Mouse (Mus musculus) urinary bladder, postnatal 0 days (tissue): Measurements from ENCODE around the gene Npdc1. TPM values are rescaled to one million over a fixed set of nuclear protein-coding genes. Genes with fewer than 3 reads are reported as not detected.

Experiments used
- microRNA-seq: library from miRNA; unstranded; fragments of <30 nt; microRNA quantifications from one replicate; pipeline ENCODE4, GENCODE M21; 2016
- polyA plus RNA-seq: library from polyadenylated mRNA; unstranded; fragments of >200 nt; fragmentation: Nextera tagmentation; extraction: Ambion mirVana; gene quantifications from 2 replicates; pipeline ENCODE4 v1.2.1, GENCODE M21; 2015

Npdc1 gene
- 58.9 and 59.9 TPM in 2 replicates for polyA plus RNA-seq

GRCm38 (mm10) chr2:25399051-25399450 lies at the start of gene Npdc1:
TSS of gene Npdc1 (plus strand) at chr2:25399351.

GRCm38 (mm10) chr2:25356208-25357079 lies 42.7 kb upstream of the Npdc1 start, which contains the start of gene Dpp7:
TSS of gene Dpp7 (minus strand) at chr2:25356359.

DNA sequence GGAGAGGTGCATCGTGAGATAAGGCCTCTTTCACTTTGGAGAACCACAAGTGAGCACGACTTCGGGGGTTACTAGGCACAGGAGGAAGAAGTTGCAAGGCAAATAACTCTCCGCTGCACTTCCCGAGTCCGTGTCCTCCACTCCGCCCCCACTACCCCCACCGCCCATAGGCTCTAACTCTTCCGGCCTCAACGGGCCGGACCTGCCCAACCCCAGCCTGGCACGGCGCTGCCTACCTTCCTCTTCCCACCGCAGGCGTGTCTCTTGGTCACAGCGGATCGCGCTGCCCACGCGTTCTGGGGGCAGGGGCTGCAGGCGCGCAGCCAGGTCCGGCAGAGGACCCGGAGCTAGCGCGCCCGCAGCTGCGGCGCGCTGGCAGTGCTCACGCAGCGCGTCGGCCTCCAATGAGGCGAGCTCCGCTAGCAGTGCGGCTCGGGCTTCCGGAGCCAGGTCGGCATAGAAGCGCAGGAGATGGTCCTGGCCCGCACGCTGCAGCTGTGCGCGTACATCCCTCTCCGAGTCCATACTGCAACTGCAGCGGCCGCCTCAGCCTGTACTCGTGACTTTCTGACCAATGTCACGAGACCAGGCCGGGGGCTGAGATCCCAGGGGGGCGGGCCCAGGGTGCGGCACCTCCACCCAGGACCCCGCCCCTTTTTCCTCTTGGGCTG lies 33.9 kb upstream of the Npdc1 start, which contains the start of gene Uap1l1:
Gene Uap1l1 (minus strand): TSS at position 592 of the 671 bp plus-strand sequence.

GRCm38 (mm10) chr2:25371764-25372643 lies 27.1 kb upstream of the Npdc1 start, which contains the start of gene Sapcd2:
TSS of gene Sapcd2 (plus strand) at chr2:25372321.

DNA sequence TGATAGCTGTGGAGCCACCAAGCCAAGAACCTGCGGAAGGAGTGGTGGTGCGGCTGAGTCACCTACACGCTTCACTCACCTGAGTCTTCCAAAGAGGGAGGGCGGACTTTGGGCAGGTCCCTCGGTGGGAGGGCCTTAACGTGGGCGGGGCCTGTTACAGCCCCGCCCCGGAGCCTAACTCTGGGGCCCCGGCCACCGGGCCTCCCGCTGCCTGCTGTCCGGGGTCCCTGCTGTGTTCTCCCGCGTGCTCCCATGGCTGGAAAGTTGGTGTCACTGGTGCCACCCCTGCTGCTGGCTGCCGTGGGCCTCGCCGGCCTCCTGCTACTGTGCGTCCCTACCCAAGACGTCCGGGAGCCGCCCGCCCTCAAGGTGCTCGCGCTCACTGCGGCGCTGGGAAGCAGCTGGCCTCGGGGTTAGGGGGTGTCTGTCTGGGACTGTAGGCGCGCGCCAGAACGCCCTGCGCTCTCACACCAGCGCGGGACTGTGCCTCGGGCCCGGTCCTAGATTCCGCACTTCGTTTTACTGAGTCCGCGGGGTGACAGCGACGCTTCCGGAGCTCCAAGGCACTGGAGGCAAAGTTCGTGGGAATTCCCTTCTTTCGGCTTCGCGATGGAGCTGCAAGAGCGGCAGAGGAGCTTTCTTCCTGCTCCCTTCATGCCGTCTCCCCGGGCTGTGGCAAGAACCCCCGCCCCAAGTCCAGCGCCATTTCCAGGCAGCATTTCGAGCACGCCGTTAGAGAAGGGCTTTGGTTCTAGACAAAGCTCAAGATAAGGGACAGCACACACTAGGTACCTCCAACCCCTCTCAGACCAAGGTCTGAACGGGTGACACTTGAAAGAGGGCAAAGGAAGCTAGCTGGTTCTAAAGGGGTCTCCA lies 3.2 kb upstream of the Npdc1 start, which contains the start of gene Entpd2:
Gene Entpd2 (plus strand): TSS at position 154 of the 876 bp plus-strand sequence.

GRCm38 (mm10) chr2:25422587-25423410 lies 23.6 kb downstream of the Npdc1 start, which contains the start of gene Fut7:
TSS of gene Fut7 (plus strand) at chr2:25423267.

DNA sequence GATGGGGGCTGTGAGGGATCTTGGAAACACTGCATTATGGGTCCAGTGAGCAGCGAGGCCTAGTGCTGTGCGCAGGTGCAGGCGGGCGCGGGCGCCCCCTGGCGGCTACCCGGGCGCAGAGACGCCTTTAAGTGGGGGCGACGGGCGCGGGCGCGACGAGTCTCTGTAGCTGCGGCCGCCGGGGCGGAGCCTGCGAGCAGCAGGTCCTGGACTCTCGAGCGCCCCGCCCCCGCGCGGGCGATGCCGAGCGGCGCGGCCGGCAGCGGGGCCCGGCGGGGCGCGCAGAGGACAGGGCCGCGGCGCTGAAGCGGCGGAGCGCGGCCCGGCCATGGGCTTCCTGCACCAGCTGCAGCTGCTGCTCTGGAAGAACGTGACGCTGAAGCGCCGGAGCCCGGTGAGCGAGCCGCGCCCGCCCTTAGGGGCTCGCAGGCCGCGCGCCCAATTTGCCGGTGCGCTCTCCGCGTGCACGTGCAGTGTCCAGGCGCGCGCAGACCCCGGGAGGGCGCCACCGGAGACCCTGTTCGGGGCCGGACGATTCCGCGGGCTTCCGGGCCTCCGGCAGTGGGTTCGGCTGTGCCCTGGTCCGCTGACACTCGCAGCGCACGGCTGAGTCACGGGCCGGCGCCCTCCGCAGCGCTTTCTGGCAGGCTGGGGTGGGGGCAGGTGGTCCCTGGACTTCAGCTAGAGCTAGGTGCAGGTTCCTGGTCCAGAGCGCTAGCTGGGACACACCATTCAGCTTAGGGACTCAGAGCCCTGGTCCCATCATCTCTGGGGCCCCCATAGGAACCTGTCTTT lies 29.5 kb downstream of the Npdc1 start, which contains the start of gene Abca2:
Gene Abca2 (plus strand): TSS at position 262 of the 795 bp plus-strand sequence.

GRCm38 (mm10) chr2:25456205-25456953 lies 57.2 kb downstream of the Npdc1 start, which contains the start of gene Clic3:
TSS of gene Clic3 (plus strand) at chr2:25456838.

Small RNA genes within 50 kb of the gene (microRNA-seq; reads per million reads assigned to microRNA genes)
- gene Mir3087, result not detected

Other genes with a start within 250 kb of the Npdc1 start
- 11.0 and 13.9 TPM in 2 replicates for gene Nrarp, start 218.6 kb upstream of the Npdc1 start, polyA plus RNA-seq
- gene Tor4a, start 202.5 kb upstream of the Npdc1 start, polyA plus RNA-seq, result 11.9 and 14.0 TPM in 2 replicates
- gene Nelfb, start 187.9 kb upstream of the Npdc1 start, polyA plus RNA-seq, result 52.2 and 57.0 TPM in 2 replicates
- gene Stpg3, start 184.7 kb upstream of the Npdc1 start, polyA plus RNA-seq, result not detected in 2 replicates
- gene Fam166a, start 180.6 kb upstream of the Npdc1 start, polyA plus RNA-seq, result not detected in 2 replicates
- gene Tubb4b, start 174.6 kb upstream of the Npdc1 start, polyA plus RNA-seq, result 397 and 469 TPM in 2 replicates
- not detected in 2 replicates for gene Slc34a3, start 165.0 kb upstream of the Npdc1 start, polyA plus RNA-seq
- 0.10 TPM in 1 of 2 replicates, not detected in the other for gene Rnf224, start 162.6 kb upstream of the Npdc1 start, polyA plus RNA-seq
- 6.1 and 6.2 TPM in 2 replicates for gene Rnf208, start 157.1 kb upstream of the Npdc1 start, polyA plus RNA-seq
- gene Cysrt1, start 156.9 kb upstream of the Npdc1 start, polyA plus RNA-seq, result 10.0 and 10.6 TPM in 2 replicates
- 7.6 and 8.0 TPM in 2 replicates for gene AL732309.1, start 152.5 kb upstream of the Npdc1 start, polyA plus RNA-seq
- 35.6 and 37.6 TPM in 2 replicates for gene Tmem203, start 143.9 kb upstream of the Npdc1 start, polyA plus RNA-seq
- 6.5 and 7.2 TPM in 2 replicates for gene Tprn, start 136.7 kb upstream of the Npdc1 start, polyA plus RNA-seq
- gene Ssna1, start 126.9 kb upstream of the Npdc1 start, polyA plus RNA-seq, result 137 and 141 TPM in 2 replicates
- 88.7 and 91.4 TPM in 2 replicates for gene Anapc2, start 126.9 kb upstream of the Npdc1 start, polyA plus RNA-seq
- gene Tmem210, start 111.2 kb upstream of the Npdc1 start, polyA plus RNA-seq, result not detected in 2 replicates
- 0.97 and 0.98 TPM in 2 replicates for gene Lrrc26, start 109.4 kb upstream of the Npdc1 start, polyA plus RNA-seq
- 2.3 and 3.2 TPM in 2 replicates for gene Grin1, start 80.2 kb upstream of the Npdc1 start, polyA plus RNA-seq
- 32.5 and 37.0 TPM in 2 replicates for gene Man1b1, start 67.0 kb upstream of the Npdc1 start, polyA plus RNA-seq
- gene Dpp7, start 43.0 kb upstream of the Npdc1 start, polyA plus RNA-seq, result 13.1 and 14.8 TPM in 2 replicates
- 34.1 and 37.0 TPM in 2 replicates for gene Uap1l1, start 33.7 kb upstream of the Npdc1 start, polyA plus RNA-seq
- 5.6 and 5.9 TPM in 2 replicates for gene Sapcd2, start 27.0 kb upstream of the Npdc1 start, polyA plus RNA-seq
- gene Entpd2, start 3.5 kb upstream of the Npdc1 start, polyA plus RNA-seq, result 38.2 and 39.1 TPM in 2 replicates
- 0.08 TPM in 1 of 2 replicates, not detected in the other for gene Fut7, start 23.9 kb downstream of the Npdc1 start, polyA plus RNA-seq
- 1.5 and 1.6 TPM in 2 replicates for gene Abca2, start 29.4 kb downstream of the Npdc1 start, polyA plus RNA-seq
- gene Clic3, start 57.5 kb downstream of the Npdc1 start, polyA plus RNA-seq, result 10.4 and 12.0 TPM in 2 replicates
- gene Paxx, start 61.7 kb downstream of the Npdc1 start, polyA plus RNA-seq, result 34.9 and 35.2 TPM in 2 replicates
- 0.47 and 0.68 TPM in 2 replicates for gene Ptgds, start 70.7 kb downstream of the Npdc1 start, polyA plus RNA-seq
- not detected in 2 replicates for gene Lcn12, start 94.6 kb downstream of the Npdc1 start, polyA plus RNA-seq
- gene Fbxw5, start 101.4 kb downstream of the Npdc1 start, polyA plus RNA-seq, result 68.9 and 70.0 TPM in 2 replicates
- gene C8g, start 102.4 kb downstream of the Npdc1 start, polyA plus RNA-seq, result 1.8 and 3.6 TPM in 2 replicates
- 15.1 and 15.8 TPM in 2 replicates for gene Traf2, start 147.6 kb downstream of the Npdc1 start, polyA plus RNA-seq
- gene Edf1, start 158.5 kb downstream of the Npdc1 start, polyA plus RNA-seq, result 285 and 297 TPM in 2 replicates
- gene Mamdc4, start 175.5 kb downstream of the Npdc1 start, polyA plus RNA-seq, result 0.19 and 1.1 TPM in 2 replicates
- 78.4 and 95.7 TPM in 2 replicates for gene Phpt1, start 175.9 kb downstream of the Npdc1 start, polyA plus RNA-seq
- gene Ajm1, start 182.4 kb downstream of the Npdc1 start, polyA plus RNA-seq, result 0.05 TPM in 1 of 2 replicates, not detected in the other
- 31.5 and 33.2 TPM in 2 replicates for gene Rabl6, start 209.2 kb downstream of the Npdc1 start, polyA plus RNA-seq
- 0.23 and 0.37 TPM in 2 replicates for gene Ccdc183, start 218.3 kb downstream of the Npdc1 start, polyA plus RNA-seq
- 61.4 and 62.3 TPM in 2 replicates for gene Tmem141, start 222.7 kb downstream of the Npdc1 start, polyA plus RNA-seq
- gene Fcna, start 228.7 kb downstream of the Npdc1 start, polyA plus RNA-seq, result 55.5 and 333 TPM in 2 replicates